Mouse (Mus musculus): ENCODE measurements at regions not wholly inside any gene's neighbourhood (a gene's known extent, or its start where the extent isn't known, plus 50 kb on each side); places are given as distances from the start of the nearest gene placed in this dataset.
A peak's percentile ranks its signal among the peaks of the same experiment; 100 is the strongest.

DNA sequence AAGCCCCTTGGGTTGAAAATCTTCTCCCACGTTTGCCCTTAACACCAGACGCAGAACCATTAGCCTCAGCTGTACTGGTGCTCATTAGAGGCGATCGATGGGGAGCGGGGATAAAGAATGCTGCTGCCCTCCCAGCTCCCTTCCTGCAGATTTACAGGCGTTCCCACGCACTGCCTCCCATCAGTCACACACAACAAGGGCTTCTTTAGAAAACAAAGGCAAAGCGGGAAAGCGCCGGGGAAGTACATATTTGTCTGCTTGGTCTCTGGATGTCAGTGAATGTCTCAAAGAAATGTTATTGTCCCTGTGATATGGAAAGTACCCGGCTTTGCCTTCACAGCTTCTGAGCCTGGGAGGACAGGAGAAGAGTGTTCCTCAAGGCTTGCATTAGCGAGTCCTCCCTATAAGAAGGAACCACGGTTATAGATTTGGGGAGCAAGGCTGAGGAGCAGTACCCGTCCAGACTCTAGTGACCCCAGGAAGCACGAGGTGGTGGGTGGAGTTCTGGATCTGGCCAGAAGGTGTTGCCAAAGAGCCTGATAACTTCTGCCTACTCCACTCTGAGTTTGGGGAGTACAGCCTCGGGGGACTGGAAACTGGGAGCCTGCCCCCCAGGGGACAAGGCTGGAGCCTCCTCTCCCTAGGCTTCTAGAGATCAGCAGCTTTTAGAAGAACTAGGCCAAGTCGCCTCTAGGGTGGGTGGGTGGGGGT is 173.0 kb upstream of the Mki67 start:
- DNase-seq = peak in 1 of 2 experiments; percentile 60

DNA sequence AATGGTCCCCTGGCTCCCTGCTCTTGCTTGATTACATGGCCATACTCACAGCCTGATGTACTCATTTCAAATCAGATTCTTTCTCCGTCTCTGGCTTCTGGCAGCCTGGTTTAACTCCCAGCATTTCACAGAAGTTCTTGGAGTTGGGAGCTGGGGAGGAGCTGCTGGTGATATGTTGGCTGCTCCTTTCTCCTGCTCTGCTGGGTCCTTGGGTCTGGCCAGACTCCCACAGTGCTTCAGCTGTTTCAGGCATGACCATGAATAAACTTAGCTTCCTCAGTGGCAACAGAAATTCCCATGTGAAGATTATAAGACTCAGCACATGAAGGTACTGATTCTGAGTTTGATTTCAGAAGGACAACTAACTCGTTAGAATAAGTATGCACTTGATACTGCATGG is 182.7 kb upstream of the Mki67 start:
- no peak for DNase-seq

DNA sequence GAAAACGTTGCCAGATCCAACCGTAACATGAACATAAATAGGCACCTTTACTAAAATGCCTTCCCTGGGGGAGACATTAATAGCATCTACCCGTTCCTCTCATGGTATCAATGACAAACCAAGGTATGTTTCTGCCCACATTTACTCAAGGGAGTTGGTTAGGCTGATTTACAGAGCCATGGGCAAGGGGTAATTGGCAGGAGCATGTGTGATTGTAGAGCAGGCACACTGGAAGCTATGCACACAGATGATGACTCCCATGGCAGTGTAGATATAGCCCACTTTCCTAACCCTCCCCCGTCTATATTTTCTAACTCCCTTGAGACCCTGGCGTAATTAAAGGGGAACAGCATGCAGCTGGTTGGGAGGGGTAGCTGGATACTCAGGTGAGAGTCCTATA is 183.6 kb upstream of the Mki67 start:
- DNase-seq = no peak

- peak; percentile 43 to 68 for DNase-seq
Measured at GRCm38 (mm10) chr7:135900861-135901321, 184.7 kb upstream of the Mki67 start.

GRCm38 (mm10) chr7:135902106-135903055 is 186.2 kb upstream of the Mki67 start:
- DNase-seq = no peak

GRCm38 (mm10) chr7:135911376-135911775 is 195.2 kb upstream of the Mki67 start:
- no peak for DNase-seq

GRCm38 (mm10) chr7:135913923-135914634 is 197.9 kb upstream of the Mki67 start:
- DNase-seq = no peak

GRCm38 (mm10) chr7:135923876-135924275 is 207.7 kb upstream of the Mki67 start:
- no peak for DNase-seq

DNA sequence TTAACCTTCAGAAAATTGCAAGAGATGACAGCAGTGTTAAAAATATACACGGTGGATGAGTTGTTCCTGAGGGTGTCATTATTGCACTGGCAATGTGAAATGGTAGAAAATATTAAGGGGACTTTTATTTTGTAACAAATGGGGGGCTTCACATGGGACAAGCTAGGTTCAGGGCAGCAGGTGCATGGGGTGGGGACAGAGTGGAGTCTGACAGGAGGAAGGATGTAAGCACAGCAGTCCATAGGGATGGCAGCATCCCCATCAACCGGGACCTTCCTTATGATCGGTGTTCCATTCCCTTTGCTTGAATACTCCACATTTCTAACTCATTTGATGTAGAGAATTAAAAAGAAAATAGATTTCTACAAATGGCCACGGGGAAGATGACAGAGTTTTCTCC is 208.5 kb upstream of the Mki67 start:
- no peak for DNase-seq

DNA sequence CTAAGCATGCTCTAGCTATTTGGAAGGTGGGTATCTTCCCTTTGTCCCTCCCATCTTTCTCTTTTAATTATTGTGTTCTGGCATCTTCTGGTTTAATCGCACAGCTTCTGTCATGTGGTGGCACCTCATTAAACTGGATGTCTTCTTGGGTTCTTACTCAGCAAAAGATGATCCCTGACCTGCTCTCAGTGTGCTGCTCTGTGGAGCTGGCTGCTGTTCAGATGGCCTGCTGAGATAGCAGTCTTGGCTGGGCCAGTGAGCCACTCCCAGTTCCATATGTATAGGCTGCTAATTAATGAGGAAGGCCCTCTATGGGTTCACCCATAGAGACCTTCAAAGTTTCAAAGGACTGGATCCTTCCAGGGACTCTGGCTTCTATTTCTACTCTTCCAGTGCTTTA is 213.9 kb upstream of the Mki67 start:
- DNase-seq = no peak

GRCm38 (mm10) chr7:135932595-135933175 is 216.5 kb upstream of the Mki67 start:
- no peak for DNase-seq

DNA sequence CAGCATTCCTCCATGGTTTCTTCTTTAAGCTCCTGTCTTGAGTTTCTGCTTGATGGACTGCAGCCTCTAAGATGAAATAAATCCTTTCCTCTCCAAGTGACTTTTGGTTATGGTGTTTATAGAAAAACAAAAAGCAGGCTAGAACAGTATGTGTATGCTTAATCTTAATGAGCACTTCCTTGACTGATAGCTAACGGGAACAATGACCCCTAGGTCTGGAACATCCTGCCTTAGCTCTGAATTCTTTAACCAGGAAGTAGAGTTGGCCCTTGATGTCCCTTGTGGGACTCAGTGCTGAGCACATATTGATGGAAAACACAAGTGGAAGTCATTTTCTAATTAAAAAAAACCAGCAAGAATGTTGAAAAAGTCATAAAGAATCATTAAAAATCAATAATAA is 219.0 kb upstream of the Mki67 start:
- DNase-seq = no peak

- DNase-seq = no peak
Measured at GRCm38 (mm10) chr7:135937465-135937864, 221.3 kb upstream of the Mki67 start.

DNA sequence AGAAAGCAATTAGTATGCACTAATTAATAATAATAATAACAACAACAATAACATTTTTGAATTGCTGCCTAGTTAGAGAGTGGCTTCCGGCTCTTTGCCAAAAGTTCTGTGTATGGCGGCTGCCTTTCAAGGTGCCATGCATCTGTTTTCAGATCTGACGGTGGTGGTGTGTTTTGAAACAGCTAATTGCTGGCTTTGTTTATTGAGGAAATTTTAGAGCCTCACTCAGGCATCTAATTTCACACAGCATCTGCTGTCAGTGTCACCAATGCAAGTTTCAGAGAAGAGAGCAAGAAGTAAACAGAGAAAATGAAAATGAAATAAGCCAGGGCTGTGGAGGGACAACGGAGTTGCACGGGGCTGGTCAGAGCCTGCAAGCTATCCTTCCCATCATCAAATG is 223.2 kb upstream of the Mki67 start:
- no peak for DNase-seq

DNA sequence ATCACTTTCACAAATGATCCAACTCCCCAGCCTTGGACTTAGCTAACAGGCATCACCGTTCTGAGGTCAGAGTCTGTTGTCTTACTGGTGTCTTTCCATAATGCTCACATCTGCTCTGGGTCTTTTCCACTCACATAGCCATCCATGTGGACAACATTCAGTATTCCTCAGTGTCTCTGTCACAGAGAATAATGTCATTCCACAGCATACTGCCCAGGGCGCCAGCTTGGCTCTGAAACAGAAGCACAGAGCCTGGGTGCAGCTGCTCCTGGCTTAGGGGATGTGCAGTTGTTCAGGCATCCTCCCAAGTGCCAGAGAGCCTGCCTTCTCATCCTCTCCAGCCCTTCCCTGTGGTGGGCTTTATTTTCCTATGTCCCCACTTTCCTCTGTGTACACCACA is 226.7 kb upstream of the Mki67 start:
- no peak for DNase-seq

- DNase-seq = no peak
Measured at GRCm38 (mm10) chr7:135946071-135946646, 230.0 kb upstream of the Mki67 start.

DNA sequence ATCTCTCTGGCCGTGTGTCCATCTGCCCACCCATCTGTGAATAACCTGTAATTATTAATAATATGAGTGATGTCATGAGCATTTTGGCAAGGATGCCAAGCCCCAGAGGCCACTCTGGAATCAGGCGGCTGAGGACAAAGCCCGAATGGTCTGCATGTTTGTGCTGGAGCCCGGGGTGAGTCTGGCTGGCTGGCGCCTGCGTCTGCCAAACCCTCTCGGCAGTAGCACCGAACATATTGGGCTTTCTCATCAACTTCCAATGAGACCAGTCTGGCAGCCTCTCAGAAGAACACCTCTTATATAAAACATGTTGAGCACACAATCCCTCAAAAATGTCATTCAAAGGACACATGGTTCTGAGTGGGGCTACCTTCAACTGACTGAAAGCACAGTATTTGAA is 244.9 kb upstream of the Mki67 start:
- no peak for DNase-seq

GRCm38 (mm10) chr7:135965528-135965927 is 249.4 kb upstream of the Mki67 start:
- no peak for DNase-seq

GRCm38 (mm10) chr7:135966231-135966630 is 250.1 kb upstream of the Mki67 start:
- no peak for DNase-seq

DNA sequence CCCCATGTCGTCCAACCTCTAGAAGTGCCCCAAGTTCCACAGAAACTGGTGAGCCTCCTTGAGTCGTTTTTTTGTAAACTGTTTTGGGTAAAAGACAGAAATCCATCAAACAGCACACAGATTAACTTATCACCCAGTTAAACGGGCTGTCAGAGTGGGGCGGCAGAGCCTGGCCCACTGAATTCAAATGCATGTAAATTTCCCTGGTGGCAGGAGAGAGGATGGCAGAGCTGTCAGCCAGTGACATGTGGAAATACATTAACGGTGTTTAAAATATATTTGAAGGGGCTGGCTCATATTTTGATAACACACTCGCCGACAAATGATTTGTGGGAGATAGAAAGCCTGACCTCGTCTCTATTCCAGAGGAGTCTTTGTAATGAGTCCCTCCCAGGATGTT is 252.5 kb upstream of the Mki67 start:
- DNase-seq = no peak

GRCm38 (mm10) chr7:135986021-135986420 is 269.9 kb upstream of the Mki67 start:
- DNase-seq = peak; percentile 84 to 93

- DNase-seq = no peak
Measured at GRCm38 (mm10) chr7:135990321-135990720, 274.2 kb upstream of the Mki67 start.

DNA sequence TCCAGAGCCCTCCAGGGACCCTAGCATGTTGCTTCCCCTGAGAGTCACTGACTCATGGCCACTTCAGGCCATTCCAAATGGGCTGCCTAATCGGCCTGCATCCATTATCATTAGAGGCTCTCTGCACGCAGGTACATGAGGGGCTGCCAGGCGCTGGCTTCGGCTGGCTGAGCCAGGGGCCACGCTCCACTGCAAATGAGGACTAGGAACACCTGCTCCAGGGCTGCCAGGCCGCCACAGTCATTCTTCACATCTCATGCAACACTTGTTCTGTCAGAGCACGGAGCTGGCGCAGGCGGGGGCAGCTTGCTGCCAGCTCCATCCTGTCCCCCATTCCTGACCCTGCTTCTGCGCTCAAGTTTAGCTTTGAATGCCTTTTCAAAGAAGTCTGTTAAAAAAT is 280.7 kb upstream of the Mki67 start:
- peak; percentile 41 to 51 for DNase-seq

Measured in kidney, postnatal 36 days (tissue).